Mouse (Mus musculus): ENCODE results near the gene Olfr794.

- no peak for TF ChIP-seq CTCF (IDR thresholded peaks at IDR 0.05; ENCODE audit: insufficient read depth, low read length)
- TF ChIP-seq POLR2A (IDR thresholded peaks at IDR 0.05; ENCODE audit: borderline replicate concordance, extremely low read depth, low read depth, low read length) = no peak
These were observed 18.1 kb upstream of the Olfr794 start for GRCm38 (mm10) chr10:129549354-129549753.
